Mouse (Mus musculus): ENCODE results near the gene St7.

The St7 gene

DNA sequence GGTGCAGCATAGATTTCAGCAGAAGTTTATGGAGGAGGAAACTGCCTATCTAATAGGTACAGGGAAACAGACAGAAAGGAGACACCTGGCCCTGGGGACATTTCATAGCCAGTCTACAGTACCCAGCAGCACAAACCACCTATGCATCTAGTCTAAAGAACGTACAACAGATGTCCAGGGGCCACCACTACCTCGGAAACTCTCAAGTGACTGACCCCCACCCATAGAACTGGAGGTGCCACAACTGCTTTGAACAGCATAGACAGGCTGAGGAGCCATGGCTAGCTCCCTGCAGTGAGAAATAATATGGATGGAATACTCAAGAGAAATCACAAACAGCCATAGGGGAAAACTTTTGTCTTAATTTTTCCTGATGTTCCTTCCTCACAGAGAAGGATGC is 220.1 kb downstream of the St7 start:
- no peak for DNase-seq

DNA sequence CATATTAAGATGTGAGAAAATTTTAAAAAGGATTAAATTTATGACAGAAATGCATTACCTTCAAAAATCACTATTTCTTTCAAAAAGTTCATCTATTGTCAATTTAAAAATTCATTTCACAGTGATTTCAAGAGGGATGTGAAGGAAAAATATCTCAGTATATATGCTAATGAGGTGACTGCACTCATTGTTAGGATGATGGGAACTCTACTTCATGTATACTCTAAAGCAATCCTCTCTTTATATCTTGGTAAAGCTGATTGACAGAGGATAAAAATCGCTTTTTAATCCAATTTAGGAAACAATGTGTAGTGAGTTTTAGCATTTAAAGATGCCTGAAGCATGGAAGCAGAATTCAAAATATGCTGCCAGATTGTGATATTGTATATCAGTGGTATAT is 220.6 kb downstream of the St7 start:
- no peak for DNase-seq

DNA sequence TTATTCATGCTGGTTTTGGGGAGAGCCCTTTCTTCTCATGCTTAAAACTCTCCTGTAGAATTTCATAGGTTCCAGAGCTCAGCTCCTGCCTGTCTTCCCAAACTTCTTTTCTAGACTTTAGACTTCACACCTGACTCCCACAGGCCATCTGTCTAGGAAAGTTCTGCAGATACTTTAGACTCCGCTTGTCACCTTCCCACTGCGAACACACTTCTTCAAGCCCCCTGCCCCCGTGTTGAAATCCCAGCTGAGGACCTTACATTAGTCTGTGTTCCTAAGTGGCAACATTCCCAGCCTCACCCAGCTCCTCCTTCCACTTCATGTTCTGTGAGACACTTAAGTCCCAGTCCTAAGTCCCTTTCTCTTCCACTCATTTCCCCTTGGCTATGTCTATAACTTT is 221.6 kb downstream of the St7 start:
- DNase-seq = no peak

DNA sequence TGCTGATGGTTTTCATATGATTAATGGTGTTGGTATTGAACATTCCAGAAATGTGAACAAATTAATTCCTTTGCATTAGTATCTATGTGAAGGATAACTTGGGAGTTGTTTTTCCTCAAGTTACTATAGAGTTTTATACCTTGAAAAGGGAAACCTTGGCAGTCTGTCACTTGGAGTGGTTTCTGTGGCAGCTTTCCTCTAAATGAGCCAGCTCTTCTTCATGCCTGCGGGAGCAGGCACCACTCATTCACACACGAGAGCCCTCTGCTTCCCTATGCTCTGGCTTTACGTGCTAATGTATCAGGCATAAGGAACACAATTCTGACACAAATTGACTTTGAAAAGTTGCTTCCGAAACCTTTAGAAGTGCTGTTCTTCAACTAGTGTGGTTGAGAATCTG is 224.5 kb downstream of the St7 start:
- DNase-seq = no peak

DNA sequence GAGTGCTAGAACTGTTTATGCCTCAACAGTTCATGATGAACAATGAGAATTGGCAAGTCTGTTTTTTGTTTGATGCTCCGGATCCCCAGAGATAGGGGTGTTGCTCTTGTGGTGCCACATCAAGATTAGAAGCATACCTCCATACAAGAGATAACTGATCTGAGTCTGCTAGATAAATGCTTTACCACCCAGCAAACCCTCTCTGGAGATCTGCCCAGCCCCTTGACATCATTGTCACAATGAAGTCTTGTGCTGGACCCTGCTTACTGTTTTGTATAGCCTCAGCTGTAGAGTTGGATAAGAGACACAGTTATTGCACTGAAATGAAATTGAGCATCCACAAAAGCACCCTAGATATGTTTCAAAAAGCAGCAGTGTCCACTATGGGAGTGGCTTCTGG is 229.4 kb downstream of the St7 start:
- no peak for DNase-seq

DNA sequence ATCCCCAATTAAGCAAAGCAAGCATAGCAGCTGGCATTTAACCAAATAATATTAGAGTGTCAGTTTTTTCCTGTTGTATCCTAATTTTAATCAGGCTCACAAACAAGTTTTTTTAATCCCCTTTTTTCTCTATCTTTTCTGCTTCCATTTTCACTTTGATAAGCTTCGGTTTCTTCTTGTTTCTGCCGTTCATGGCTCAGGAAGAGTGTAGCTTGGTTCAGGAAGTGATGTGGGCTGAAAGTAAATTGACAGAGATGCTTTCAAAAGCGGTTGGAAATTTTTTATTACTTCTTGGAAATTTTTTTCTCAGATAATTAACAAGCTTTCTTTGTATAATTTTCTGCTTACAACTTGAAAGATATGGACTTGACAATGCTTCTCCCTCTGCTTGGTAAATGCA is 230.2 kb downstream of the St7 start:
- DNase-seq = no peak

DNA sequence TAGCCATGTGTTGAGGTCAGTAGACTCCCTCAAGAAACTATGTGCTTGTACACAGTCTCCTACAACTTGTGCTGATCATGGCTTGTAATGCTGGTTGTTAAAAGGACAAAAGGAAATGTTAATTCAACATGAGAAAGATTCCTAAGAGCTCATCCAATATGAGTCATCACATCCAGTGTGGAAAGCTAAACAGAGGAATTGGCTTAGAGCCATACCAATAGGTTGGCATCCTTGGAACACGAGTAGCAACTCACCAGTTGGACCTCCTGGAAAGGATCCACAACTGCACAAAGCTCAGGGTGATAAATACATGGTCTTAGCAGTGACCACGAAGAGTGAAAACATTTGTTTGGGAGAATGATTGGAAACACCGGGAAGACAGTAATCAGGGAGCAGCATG is 230.6 kb downstream of the St7 start:
- DNase-seq = no peak

DNA sequence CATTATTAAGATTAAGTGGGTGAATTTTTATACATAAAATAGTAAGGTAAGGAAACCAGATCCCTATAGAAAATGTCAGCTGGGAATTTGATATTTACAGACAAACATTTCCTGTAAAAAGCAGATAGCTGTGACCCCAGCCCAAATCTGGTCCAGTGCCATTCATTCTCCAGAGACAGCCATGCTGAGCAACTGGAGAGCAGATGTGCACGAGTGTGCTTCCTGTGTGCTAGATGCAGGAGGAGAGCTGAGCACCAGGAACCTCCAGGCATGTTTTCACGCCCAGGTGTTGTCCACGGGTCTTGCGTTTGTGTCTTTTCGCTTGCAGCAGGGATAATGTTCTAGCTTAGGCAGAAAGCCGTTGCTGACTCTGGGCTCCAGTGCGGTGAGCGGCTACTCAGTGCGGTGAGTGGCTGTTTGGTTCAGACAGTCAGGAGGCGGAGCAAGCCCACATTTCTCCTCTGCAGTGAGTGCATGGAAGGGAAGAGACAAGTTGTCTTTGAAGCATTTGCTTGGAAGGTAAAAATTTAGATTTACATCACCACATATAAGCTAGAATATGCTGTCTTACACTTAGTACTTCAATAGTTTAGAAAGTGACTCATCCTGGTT is 231.3 kb downstream of the St7 start:
- no peak for DNase-seq

DNA sequence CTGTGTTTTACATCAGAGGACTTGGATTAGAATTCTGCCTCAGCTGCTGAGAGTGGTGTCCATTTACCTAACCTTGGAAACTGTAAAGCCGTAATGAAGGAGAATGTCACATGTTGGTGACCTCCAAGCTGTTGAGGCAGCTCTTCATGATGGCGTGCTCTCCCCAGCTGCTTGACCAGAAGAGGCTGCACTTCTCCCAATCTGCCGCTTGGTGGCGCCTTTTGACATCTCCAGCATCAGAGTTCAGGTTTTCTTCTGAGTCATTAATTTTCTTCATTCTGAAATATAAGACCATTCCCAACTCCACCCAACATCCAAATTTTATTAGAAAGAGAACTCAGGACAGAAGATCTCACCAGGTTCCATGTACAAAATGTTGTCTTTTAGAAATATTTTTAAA is 232.5 kb downstream of the St7 start:
- DNase-seq = peak; percentile 58

DNA sequence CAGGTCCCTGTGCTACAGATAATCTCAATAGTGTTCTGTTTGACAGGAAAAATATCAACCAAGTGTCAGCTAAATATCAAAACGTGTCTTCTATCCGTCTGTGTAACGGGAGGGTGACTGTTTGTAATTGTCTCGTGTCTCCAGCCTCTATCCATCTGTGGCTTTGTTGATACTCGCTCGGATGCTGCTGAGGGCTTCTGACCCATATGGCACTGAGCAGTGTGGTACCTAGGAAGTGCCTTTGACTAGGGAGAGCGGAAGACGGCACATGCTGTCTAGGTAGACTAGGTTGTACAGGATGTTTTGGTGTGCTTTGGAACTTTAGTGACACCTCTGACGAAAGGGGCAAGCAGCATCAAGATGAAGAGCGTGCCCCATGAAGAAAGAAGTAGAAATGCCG is 235.0 kb downstream of the St7 start:
- DNase-seq = no peak

DNA sequence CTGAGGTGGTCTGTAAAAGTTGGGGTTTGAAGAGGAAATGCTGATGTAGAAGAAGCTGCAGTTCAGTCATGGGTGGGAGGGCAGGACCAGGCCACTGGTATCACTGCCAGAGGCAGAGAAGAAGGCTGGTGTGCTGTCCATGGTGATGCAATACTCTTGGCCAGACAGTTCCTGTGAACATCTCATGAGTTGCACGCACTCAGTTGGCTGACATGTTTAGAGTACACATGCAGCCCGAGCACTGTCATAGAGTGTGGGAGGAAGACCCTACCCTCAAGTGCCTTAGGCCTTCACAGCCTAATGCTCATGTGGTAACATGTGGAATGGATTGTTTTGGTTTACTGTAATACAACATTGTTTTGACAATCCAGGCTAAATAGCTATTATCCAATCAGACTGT is 238.5 kb downstream of the St7 start:
- DNase-seq = no peak

DNA sequence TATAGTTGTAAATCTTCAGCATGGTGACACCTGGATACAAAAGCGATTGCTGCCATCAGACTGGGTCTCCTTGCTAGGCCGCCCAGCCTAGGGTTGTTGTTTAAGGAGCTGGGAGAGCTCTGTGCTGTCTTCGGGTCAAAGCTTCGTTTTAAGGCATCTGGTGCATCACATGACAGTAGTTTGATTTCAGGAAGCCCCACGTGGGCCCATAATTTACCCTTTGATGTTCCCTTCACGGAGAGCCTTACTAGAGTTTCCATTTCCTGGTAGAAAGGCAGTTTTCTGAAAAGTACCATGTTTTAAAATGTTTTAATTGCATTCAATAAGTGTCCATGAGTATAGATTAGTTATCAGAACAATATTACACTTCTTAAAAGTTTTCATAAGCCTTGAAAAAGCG is 239.1 kb downstream of the St7 start:
- no peak for DNase-seq

DNA sequence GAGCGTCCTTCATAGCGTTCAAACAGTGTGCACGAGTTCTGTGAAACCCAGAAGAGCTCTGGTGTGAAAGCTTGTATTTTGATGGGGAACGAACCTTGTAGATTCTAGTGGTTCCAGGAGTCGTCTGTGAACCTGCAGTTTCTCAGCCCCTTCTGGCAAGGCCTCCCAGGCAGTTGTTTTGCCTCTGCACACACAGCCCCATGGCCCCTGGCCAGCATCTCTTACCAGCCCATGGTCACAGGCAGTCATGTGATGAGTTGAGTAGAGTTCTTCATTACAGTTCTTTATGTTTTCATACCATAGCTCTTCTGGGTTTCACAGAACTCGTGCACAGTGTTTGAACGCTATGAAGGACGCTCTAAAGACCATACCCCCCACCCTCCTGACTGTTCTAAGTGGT is 240.1 kb downstream of the St7 start:
- DNase-seq = no peak

DNA sequence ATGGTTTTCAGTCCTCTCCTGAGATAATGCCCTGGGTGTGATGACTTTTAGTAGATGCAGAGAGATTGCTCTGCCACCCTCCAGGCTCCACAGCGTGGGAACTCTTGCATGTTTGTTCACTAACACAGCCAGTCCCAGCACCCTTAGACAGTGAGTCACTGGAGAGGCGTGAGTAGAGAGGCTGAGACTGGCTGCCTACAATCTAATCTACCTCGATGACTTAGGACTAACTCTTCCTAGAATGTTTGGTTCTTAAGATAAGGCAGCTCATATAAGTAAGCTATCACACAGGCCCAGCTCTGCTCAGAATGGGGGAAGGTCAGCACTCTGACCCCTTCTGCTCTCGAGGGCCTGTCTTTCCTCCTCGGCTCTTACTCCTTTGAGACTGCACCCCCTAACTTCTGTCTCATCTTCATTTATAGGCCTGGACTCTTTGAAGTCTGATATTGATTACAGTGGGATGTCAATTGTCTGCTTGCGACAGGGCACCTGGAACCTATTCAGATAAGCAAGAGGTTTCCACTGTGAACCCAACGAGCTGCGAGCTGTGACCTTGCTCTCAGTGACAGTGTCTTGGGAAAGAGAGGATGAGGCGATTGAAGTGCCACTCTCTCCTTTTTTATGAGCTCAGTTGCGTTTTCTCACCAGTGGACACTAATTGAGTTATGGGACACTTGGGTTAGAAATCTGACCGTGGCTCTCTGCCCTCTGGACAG is 246.1 kb downstream of the St7 start:
- DNase-seq = no peak

DNA sequence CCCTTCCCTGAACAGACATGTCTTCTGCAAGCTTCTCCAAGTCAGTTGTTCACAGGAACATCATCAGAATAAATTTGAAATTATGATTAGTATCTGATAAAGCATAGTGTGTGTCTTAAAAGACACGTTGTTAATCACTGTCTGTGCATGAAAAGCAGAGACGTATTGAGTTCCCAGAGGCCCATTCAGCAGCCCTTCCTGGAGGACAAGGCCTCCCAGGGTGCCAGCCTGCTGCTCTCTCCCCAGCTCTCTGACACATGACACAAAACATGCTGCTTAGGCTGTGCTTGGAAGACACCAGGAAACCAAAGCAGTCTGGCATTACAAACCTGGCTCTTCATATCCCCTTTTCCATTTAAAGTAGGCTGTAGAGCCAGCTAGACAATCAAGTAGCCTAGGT is 249.2 kb downstream of the St7 start:
- DNase-seq = no peak

DNA sequence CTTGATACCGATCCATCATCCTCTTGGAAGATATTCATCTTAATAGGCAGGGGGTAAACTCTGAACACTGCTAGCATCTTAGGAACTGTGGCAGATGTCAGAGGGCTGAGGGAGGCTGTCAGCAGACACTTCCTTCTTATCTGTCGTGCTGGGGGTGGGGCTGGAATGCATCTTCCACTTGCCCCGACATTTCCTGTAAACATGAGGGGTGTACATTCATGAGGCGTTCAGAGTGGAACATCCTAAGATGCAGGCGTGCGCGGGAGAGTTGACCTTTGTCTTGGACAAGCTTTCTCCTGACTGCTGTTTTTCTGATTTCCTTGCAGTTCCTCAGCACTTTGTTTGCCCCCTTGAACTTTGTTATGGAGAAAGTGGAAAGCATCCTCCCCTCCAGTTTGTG is 249.6 kb downstream of the St7 start:
- DNase-seq = no peak

DNA sequence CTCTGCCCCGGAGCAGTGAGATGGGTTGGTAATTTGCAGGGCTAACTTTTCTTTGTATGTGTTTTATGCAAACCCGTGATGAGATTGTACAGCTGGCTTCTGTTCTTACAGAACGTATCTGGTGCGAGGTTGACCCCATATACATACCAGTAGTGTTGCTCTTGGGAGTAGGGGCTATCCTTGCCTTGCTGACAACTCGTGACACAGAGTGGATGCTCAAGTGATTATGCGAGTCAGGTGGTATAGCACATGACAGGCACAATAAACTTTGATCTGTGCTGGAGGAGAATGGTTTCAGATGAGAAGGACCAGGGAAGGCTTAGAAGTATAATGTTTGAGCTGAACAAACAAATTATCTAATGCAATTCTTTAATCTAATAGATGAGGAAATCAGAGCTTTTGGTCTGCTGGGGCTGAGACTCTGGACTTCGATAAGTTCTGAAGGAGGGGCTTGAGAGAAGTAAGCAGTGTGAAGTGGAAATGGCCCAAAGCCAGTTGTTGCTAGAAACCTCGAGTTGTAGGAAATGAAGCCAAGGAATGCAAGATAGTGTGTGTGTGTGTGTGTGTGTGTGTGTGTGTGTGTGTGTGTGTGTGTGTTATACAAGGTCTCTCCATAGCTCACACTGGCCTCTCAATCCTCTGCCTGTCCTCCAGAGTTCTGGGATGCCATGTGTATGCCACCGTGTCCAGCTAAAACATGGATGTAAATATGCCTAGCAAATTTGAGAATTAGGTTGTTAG is 251.3 kb downstream of the St7 start:
- no peak for DNase-seq

DNA sequence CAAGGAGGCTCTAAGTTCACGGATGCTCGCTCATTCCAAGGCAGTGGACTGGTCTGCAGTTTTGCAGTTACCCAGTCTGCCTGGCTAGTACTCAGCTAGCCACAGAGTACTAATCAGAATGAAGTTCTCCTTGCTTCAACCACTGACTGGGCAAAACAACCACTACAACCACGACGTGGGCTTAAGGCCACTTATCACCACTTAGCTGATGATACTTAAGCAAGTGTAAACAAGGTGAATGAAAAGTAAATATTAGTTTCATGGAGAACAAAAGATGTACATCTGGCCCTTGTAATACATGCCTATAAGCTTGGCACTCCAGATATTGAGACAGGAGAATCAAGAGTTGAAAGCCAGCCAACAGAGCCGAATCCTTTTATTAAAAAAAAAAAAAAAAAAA is 253.7 kb downstream of the St7 start:
- DNase-seq = no peak

DNA sequence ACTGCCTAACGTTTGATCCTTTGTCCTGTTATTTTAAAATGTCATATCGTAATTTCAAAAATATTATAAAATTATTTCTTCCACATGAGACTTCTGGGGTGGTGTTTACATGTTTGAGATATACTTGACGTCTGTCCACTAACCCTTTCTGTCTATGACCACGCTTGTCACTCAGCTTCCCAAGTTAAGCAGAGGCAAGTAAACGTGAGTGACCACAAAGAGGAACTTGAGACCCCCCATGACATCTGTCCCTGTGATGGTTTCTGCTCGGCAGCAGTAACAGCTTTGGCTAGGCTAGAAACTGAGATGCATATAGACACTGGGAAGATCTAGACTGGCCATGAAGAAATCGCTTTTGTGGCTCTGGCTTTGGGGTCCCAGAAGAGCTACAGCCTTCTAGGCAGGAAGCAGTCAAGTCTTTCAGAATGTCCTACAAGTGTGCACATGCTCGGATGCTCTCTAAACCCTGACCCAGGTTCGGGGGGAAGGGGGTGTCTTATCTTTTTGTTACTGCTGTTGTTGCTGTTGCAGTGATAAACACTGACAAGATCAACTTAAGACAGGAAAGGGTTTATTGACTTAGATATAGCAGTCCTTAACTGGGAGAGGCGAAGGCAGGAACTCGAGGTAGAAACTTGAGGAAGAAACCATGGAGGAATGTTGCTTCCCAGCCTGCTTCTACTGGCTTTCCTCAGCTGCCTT is 254.5 kb downstream of the St7 start:
- DNase-seq = no peak

DNA sequence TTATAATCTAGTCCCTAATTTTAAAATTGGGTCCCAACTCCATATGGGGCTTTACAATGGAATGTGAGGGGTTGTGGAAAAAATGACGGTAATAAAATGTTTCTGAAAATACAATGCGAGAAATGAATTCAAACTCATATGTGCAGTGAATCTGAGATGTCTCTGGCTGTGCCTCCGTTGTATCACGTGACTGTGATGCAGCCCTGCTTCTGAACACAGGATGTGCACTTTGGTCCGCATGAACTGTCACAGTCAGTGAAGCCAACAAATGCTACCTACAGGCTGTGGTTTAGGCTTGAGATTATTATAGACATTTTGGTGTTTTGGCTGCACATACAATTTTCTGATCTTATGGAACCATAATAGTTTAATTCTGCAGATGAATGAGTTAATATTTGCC is 256.4 kb downstream of the St7 start:
- DNase-seq = no peak

DNA sequence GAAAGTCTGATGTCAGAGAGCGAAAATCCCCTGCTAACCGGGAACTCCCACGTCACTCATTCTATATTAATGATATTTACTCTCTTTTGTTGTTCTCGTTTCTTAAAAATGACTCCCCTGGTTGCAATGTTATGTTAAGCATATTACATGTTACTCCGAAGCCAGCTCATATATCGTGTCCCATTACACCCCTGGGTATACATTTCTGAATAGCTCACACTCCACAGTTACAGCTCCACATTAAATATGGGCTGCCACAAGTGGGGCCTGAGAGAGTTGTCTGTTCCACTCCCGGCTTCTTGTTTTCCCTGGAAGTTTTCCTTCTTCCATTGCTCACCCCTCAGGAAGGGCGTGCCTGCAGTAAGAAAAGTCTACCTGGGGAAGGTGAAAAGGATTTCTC is 259.0 kb downstream of the St7 start:
- DNase-seq = no peak

DNA sequence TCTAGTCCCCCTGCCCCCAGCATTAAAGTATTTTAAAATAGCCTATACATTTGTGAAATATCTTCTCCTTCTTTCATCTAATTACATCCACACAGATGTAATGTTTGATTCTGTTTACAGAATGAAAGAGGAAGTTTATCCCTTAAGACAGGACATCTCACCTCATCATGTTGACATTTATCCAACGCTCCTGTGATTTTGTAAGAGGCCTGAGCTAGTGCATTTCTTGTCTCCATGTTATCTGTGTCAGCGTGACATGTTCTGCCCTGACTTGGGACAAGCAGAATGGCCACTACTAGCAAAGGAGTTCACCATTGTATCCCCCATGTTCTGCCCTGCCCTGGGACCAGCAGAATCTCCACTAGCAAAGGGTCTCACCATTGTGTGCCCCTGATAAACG is 270.7 kb downstream of the St7 start:
- DNase-seq = no peak

DNA sequence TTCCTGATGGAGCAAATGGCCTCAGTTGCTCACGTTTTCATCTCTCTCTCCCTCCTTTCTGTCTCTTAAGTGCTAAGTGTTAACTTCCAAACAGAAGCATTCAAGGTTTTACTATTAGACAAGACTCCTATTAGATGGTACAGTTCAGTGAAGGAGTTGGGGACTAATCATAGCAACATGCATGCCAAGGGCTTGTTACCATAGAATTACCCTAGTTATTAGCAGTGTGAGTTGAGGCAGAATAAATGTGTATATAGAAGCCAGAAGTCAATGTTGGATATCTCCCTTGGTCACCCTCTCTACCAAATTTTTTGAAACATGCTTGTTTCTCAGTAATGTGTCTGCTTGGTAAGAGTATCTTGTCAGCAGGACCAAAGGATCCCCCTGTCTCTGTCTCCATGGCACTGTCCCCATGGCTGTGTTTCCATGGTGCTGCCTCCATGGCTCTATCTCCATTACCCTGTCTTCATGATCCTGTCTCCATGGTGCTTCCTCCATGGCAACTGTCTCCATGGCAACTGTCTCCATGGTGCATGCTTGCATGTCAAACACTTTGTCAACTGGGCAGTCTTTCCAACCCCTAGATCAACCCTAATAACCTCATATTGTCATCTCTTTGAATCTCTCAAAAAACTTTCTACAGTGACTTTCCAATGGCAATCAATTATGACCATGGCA is 275.9 kb downstream of the St7 start:
- DNase-seq = no peak

Data from thymus, postnatal 4 days (tissue).